Mouse (Mus musculus) limb, embryonic 14.5 days (tissue): ENCODE data around the gene Slco1a4. TPM values are rescaled to one million over a fixed set of nuclear protein-coding genes. Genes with fewer than 3 reads are reported as not detected.

Experiments
- ATAC-seq: fragments of 200-750 bp; cut with Nextera tagmentation; 2 replicates; pipeline ENCODE4 v1.8.0; 2017; ENCODE audit warnings: low read depth, moderate number of reproducible peaks, moderate TSS enrichment; ENCODE audit not compliant: low FRiP score
- DNase-seq: peaks from one replicate; pipeline ENCODE4 v3.0.0-alpha.2; 2015; ENCODE audit warnings: low spot score
- H3K27ac ChIP-seq: fragments of 300-500 bp; sonication (generic); replicated peaks from 2 replicates; pipeline ENCODE4 v1.5.1; 2014; ENCODE audit warnings: low read depth, mild to moderate bottlenecking, low read length, moderate library complexity, mixed read lengths
- H3K27me3 ChIP-seq: fragments of 300-500 bp; sonication (generic); 2 replicates; pipeline ENCODE4 v1.6.1; 2014; ENCODE audit warnings: low read length, mixed read lengths; ENCODE audit not compliant: control insufficient read depth, insufficient read depth
- H3K36me3 ChIP-seq: fragments of 300-500 bp; sonication (generic); 2 replicates; pipeline ENCODE4 v1.6.1; 2014; ENCODE audit warnings: mild to moderate bottlenecking, low read length, moderate library complexity, mixed read lengths; ENCODE audit not compliant: control insufficient read depth, insufficient read depth
- H3K4me1 ChIP-seq: fragments of 300-500 bp; sonication (generic); 2 replicates; pipeline ENCODE4 v1.6.1; 2014; ENCODE audit warnings: antibody characterized with exemption, low read length, mixed read lengths; ENCODE audit not compliant: control insufficient read depth, insufficient read depth
- H3K4me2 ChIP-seq: fragments of 300-500 bp; sonication (generic); replicated peaks from 2 replicates; pipeline ENCODE4 v1.6.1; 2014; ENCODE audit warnings: low read depth, mild to moderate bottlenecking, low read length, moderate library complexity; ENCODE audit not compliant: severe bottlenecking
- H3K4me3 ChIP-seq: fragments of 300-500 bp; sonication (generic); replicated peaks from 2 replicates; pipeline ENCODE4 v1.5.1; 2014; ENCODE audit warnings: low read length
- H3K9ac ChIP-seq: fragments of 300-500 bp; sonication (generic); 2 replicates; pipeline ENCODE4 v1.6.1; 2014; ENCODE audit warnings: mild to moderate bottlenecking, low read depth, low read length, moderate library complexity; ENCODE audit not compliant: severe bottlenecking
- H3K9me3 ChIP-seq: fragments of 300-500 bp; sonication (generic); 2 replicates; pipeline ENCODE4 v1.6.1; 2016; ENCODE audit warnings: low read length; ENCODE audit not compliant: control insufficient read depth
- POLR2A ChIP-seq: fragments of 200-500 bp; IDR thresholded peaks from 2 replicates; pipeline ENCODE4 v1.8.0; 2012; ENCODE audit warnings: inconsistent platforms, mild to moderate bottlenecking, moderate library complexity, borderline replicate concordance; ENCODE audit not compliant: insufficient read depth, insufficient read length; ENCODE audit errors: extremely low read depth
- WGBS: fragments of 180-500 bp; shearing (Covaris S2); extraction: QIAGEN DNeasy Blood & Tissue Kit; methylation state at CpG from one replicate; pipeline ENCODE4 v1.1.7; 2014; 5-methylcytosine and 5-hydroxymethylcytosine counted together
- polyA plus RNA-seq, 2 experiments: library from polyadenylated mRNA; depleted of rRNA in 1 of 2; stranded (reverse) in 1 of 2; unstranded in 1 of 2; fragments of >200 nt; fragmentation: Nextera tagmentation in 1 of 2; extraction: Ambion mirVana in 1 of 2; gene quantifications; 2 replicates each; pipeline versions ENCODE4 v1.2.1 to v1.2.3; 2012 to 2014

Slco1a4 gene
- polyA plus RNA-seq, 2 experiments = 0.08 to 0.23 TPM

DNA sequence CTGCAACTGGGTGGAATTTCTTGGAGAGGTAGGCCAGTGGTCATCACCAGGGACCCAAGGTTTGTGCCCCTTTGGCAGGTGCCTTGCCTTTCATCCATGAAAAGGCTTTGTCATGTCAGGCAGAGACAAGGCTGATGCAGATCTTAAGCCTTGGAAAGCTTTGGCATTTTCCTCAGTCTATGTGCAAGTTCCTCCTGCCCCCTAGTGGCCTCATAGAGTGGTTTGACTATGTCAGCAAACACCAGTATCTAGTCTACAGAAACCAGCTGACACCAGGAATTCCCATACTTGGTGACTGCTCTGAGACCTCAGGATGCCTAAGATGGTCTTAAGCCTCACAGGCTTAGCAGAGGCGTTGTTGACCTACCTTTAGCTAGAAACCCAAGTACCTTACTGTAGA, 58.2 kb downstream of the Slco1a4 start:
- Histone ChIP-seq H3K9ac (no peak overlapping the region), H3K4me2 (no peak overlapping the region), H3K4me3 (no peak overlapping the region), H3K36me3 (no peaks in the 10 kb centered on the region), H3K4me1 (no peaks in the 10 kb centered on the region), H3K27me3 (no peaks in the 10 kb centered on the region), H3K27ac (no peak overlapping the region), H3K9me3 (no peaks in the 10 kb centered on the region)
- ATAC-seq (no peak; the same call in 1 of the 2 replicates), DNase-seq (peak; percentile 71)
- TF ChIP-seq POLR2A = no peak
- 30% methylated on average over 1 of the region's 1 CpGs for WGBS

DNA sequence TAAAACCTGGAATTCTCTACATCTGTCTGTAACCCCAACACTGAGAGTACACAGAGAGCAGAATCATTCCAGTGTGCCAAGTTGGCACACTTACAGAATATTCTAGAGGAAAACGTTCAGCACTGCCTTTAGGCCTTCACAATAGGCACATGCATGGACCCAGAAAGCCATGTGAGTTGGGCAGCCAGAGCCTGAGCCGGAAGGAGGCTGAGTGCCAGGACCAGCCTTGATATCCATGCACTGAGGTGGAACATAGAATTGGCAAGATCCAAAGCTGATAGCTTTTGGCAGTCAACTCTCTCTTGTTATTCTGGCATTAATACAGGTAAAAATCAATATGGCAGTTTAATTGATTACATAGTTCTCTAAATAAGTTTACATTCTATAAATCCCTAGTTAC, 81.5 kb downstream of the Slco1a4 start:
- no peak for ATAC-seq
- no peaks in the 10 kb centered on the region for H3K27me3 ChIP-seq

GRCm38 (mm10) chr6:141773710-141774109, 82.3 kb downstream of the Slco1a4 start, which contains the start of gene Gm5724:
Gene Gm5724 (minus strand): TSS chr6:141773810.
- no peak for TF ChIP-seq POLR2A
- H3K4me1 ChIP-seq = no peaks in the 10 kb centered on the region
- no peaks in the 10 kb centered on the region for H3K36me3 ChIP-seq
- no peak within 1 kb of the TSS for H3K4me3 ChIP-seq
- no peak within 1 kb of the TSS for H3K27ac ChIP-seq
- no peak within 1 kb of the TSS for H3K9ac ChIP-seq
- no peak within 1 kb of the TSS for H3K4me2 ChIP-seq
- ATAC-seq (no peak), DNase-seq (no peak)
- H3K27me3 ChIP-seq = no peaks in the 10 kb centered on the region
- WGBS = 80% methylated on average over 3 of the region's 3 CpGs
- H3K9me3 ChIP-seq = no peaks in the 10 kb centered on the region

More for the DNA sequence above, 81.5 kb downstream of the Slco1a4 start:
- 82% methylated on average over 2 of the region's 2 CpGs for WGBS
- no peaks in the 10 kb centered on the region for H3K4me1 ChIP-seq
- H3K9ac ChIP-seq = no peak overlapping the region
- H3K27ac ChIP-seq = no peak overlapping the region
- H3K36me3 ChIP-seq = no peaks in the 10 kb centered on the region
- H3K4me3 ChIP-seq = no peak overlapping the region
- DNase-seq = no peak
- H3K9me3 ChIP-seq = no peaks in the 10 kb centered on the region
- H3K4me2 ChIP-seq = no peak overlapping the region
- TF ChIP-seq POLR2A = no peak

Other genes with a start within 250 kb of the Slco1a4 start
- 0.05 and 0.06 TPM in 2 replicates for gene Slco1b2, start 226.7 kb downstream of the Slco1a4 start, polyA plus RNA-seq (2012; rRNA removed)
- gene Slco1b2, start 226.7 kb downstream of the Slco1a4 start, polyA plus RNA-seq (2014; fragmentation: Nextera tagmentation; extraction: Ambion mirVana) = 0.12 and 0.17 TPM in 2 replicates
- 0.19 and 0.22 TPM in 2 replicates for gene Gm5724, start 82.4 kb downstream of the Slco1a4 start, polyA plus RNA-seq (2012; rRNA removed)
- gene Gm5724, start 82.4 kb downstream of the Slco1a4 start, polyA plus RNA-seq (2014; fragmentation: Nextera tagmentation; extraction: Ambion mirVana) = 0.12 and 0.51 TPM in 2 replicates
- gene Slco1a1, start 90.8 kb upstream of the Slco1a4 start, polyA plus RNA-seq (2012; rRNA removed) = not detected in 2 replicates
- not detected in 2 replicates for gene Slco1a1, start 90.8 kb upstream of the Slco1a4 start, polyA plus RNA-seq (2014; fragmentation: Nextera tagmentation; extraction: Ambion mirVana)
- 0.04 and 0.09 TPM in 2 replicates for gene Gm6614, start 155.2 kb upstream of the Slco1a4 start, polyA plus RNA-seq (2012; rRNA removed)
- gene Gm6614, start 155.2 kb upstream of the Slco1a4 start, polyA plus RNA-seq (2014; fragmentation: Nextera tagmentation; extraction: Ambion mirVana) = not detected in 2 replicates